Mouse (Mus musculus) liver, embryonic 16.5 days (tissue): Measurements from ENCODE around the gene Cep41. TPM values are rescaled to one million over a fixed set of nuclear protein-coding genes. Genes with fewer than 3 reads are reported as not detected.

Experiments used
- ATAC-seq: fragments of 200-750 bp; cut with Nextera tagmentation; 2 replicates; pipeline ENCODE4 v1.8.0; 2017; ENCODE audit warnings: low read depth, mild to moderate bottlenecking, moderate number of reproducible peaks, moderate library complexity
- H3K27ac ChIP-seq: fragments of 300-500 bp; sonication (generic); 2 replicates; pipeline ENCODE4 v1.5.1; 2014; ENCODE audit warnings: mild to moderate bottlenecking, low read length
- H3K27me3 ChIP-seq: fragments of 300-500 bp; sonication (generic); 2 replicates; pipeline ENCODE4 v1.6.1; 2014; ENCODE audit warnings: low read depth, low read length, mixed read lengths; ENCODE audit not compliant: control insufficient read depth, insufficient read depth
- H3K36me3 ChIP-seq: fragments of 300-500 bp; sonication (generic); 2 replicates; pipeline ENCODE4 v1.6.1; 2014; ENCODE audit warnings: mild to moderate bottlenecking; ENCODE audit not compliant: control insufficient read depth, insufficient read depth
- H3K4me1 ChIP-seq: fragments of 300-500 bp; sonication (generic); 2 replicates; pipeline ENCODE4 v1.6.1; 2014; ENCODE audit warnings: low read depth, low read length, mixed read lengths; ENCODE audit not compliant: control insufficient read depth
- H3K4me2 ChIP-seq: fragments of 300-500 bp; sonication (generic); 2 replicates; pipeline ENCODE4 v1.6.1; 2014; ENCODE audit warnings: low read depth, low read length, mixed read lengths
- H3K4me3 ChIP-seq: fragments of 300-500 bp; sonication (generic); 2 replicates; pipeline ENCODE4 v1.5.1; 2014; ENCODE audit warnings: low read depth, mild to moderate bottlenecking, low read length
- H3K9ac ChIP-seq: fragments of 300-500 bp; sonication (generic); 2 replicates; pipeline ENCODE4 v1.6.1; 2014; ENCODE audit warnings: low read depth, low read length
- H3K9me3 ChIP-seq: fragments of 300-500 bp; sonication (generic); replicated peaks from 2 replicates; pipeline ENCODE4 v1.6.1; 2016; ENCODE audit warnings: low read length; ENCODE audit not compliant: control insufficient read depth
- WGBS: fragments of 180-500 bp; shearing (Covaris S2); extraction: QIAGEN DNeasy Blood & Tissue Kit; methylation state at CpG from one replicate; pipeline ENCODE4 v1.1.7; 2014; ENCODE audit not compliant: insufficient replicate concordance; 5-methylcytosine and 5-hydroxymethylcytosine counted together
- polyA plus RNA-seq: library from polyadenylated mRNA; unstranded; fragments of >200 nt; fragmentation: Nextera tagmentation; extraction: Ambion mirVana; gene quantifications from 2 replicates; pipeline ENCODE4 v1.2.1, GENCODE M21; 2015

Gene Cep41
- polyA plus RNA-seq, 1 experiment from 2014 or later: 3.9 TPM

GRCm38 (mm10) chr6:30734988-30735727, 41.6 kb upstream of the Cep41 start:
- no peak for ATAC-seq
- WGBS: 51% methylated on average over 22 of the region's 22 CpGs
- Histone ChIP-seq H3K9me3 (peaks cover 13% of the 10 kb centered on the region), H3K27ac (no peak overlapping the region), H3K4me1 (no peaks in the 10 kb centered on the region), H3K9ac (no peak overlapping the region), H3K27me3 (peaks cover 60% of the 10 kb centered on the region), H3K36me3 (no peaks in the 10 kb centered on the region), H3K4me3 (no peak overlapping the region), H3K4me2 (no peak overlapping the region)

- Histone ChIP-seq H3K4me3 (no peak overlapping the region), H3K9ac (no peak overlapping the region), H3K27me3 (peaks cover 56% of the 10 kb centered on the region), H3K4me1 (no peaks in the 10 kb centered on the region), H3K4me2 (no peak overlapping the region), H3K9me3 (peaks cover 13% of the 10 kb centered on the region), H3K27ac (no peak overlapping the region), H3K36me3 (no peaks in the 10 kb centered on the region)
- no peak for ATAC-seq
- 53% methylated on average over 6 of the region's 6 CpGs for WGBS
Observed at GRCm38 (mm10) chr6:30734465-30734864, 40.9 kb upstream of the Cep41 start.

GRCm38 (mm10) chr6:30732571-30733130, 39.1 kb upstream of the Cep41 start:
- H3K9me3 ChIP-seq: peaks cover 6% of the 10 kb centered on the region
- no peak overlapping the region for H3K9ac ChIP-seq
- peaks cover 38% of the 10 kb centered on the region for H3K27me3 ChIP-seq
- ATAC-seq: no peak
- H3K4me1 ChIP-seq: no peaks in the 10 kb centered on the region
- no peak overlapping the region for H3K4me2 ChIP-seq
- 54% methylated on average over 18 of the region's 18 CpGs for WGBS
- no peak overlapping the region for H3K27ac ChIP-seq
- H3K36me3 ChIP-seq: no peaks in the 10 kb centered on the region
- no peak overlapping the region for H3K4me3 ChIP-seq

GRCm38 (mm10) chr6:30730301-30730971, 36.9 kb upstream of the Cep41 start:
- no peaks in the 10 kb centered on the region for H3K36me3 ChIP-seq
- H3K4me2 ChIP-seq: no peak overlapping the region
- ATAC-seq: no peak
- H3K4me3 ChIP-seq: no peak overlapping the region
- H3K9ac ChIP-seq: no peak overlapping the region
- no peaks in the 10 kb centered on the region for H3K4me1 ChIP-seq
- peaks cover 17% of the 10 kb centered on the region for H3K27me3 ChIP-seq
- no peaks in the 10 kb centered on the region for H3K9me3 ChIP-seq
- no peak overlapping the region for H3K27ac ChIP-seq
- WGBS: 56% methylated on average over 12 of the region's 12 CpGs

- Histone ChIP-seq H3K4me3 (no peak within 1 kb of the TSS), H3K9ac (no peak within 1 kb of the TSS), H3K4me1 (no peaks in the 10 kb centered on the region), H3K27ac (no peak within 1 kb of the TSS), H3K4me2 (no peak within 1 kb of the TSS), H3K9me3 (no peaks in the 10 kb centered on the region), H3K36me3 (no peaks in the 10 kb centered on the region), H3K27me3 (no peaks in the 10 kb centered on the region)
- no peak for ATAC-seq
- 58% methylated on average over 7 of the region's 7 CpGs for WGBS
Observed at GRCm38 (mm10) chr6:30723331-30723730, 29.8 kb upstream of the Cep41 start, which contains the start of gene Mest. TSS of gene Mest (plus strand) at chr6:30723547.

- no peaks in the 10 kb centered on the region for H3K9me3 ChIP-seq
- 68% methylated on average over 4 of the region's 4 CpGs for WGBS
- no peaks in the 10 kb centered on the region for H3K27me3 ChIP-seq
- no peak overlapping the region for H3K4me3 ChIP-seq
- no peaks in the 10 kb centered on the region for H3K4me1 ChIP-seq
- no peak overlapping the region for H3K4me2 ChIP-seq
- no peaks in the 10 kb centered on the region for H3K36me3 ChIP-seq
- no peak for ATAC-seq
- no peak overlapping the region for H3K9ac ChIP-seq
- no peak overlapping the region for H3K27ac ChIP-seq
Observed at GRCm38 (mm10) chr6:30722385-30723164, 29.0 kb upstream of the Cep41 start.

- H3K27ac ChIP-seq: no peak overlapping the region
Observed at GRCm38 (mm10) chr6:30716796-30717195, 23.2 kb upstream of the Cep41 start.

GRCm38 (mm10) chr6:30714891-30715471, 21.4 kb upstream of the Cep41 start:
- no peaks in the 10 kb centered on the region for H3K27me3 ChIP-seq
- H3K9ac ChIP-seq: no peak overlapping the region
- ATAC-seq: no peak
- no peak overlapping the region for H3K27ac ChIP-seq
- WGBS: 68% methylated on average over 5 of the region's 5 CpGs
- H3K4me2 ChIP-seq: no peak overlapping the region
- no peak overlapping the region for H3K4me3 ChIP-seq
- no peaks in the 10 kb centered on the region for H3K9me3 ChIP-seq
- H3K36me3 ChIP-seq: no peaks in the 10 kb centered on the region
- no peaks in the 10 kb centered on the region for H3K4me1 ChIP-seq

More at GRCm38 (mm10) chr6:30716796-30717195, 23.2 kb upstream of the Cep41 start:
- no peak overlapping the region for H3K4me2 ChIP-seq
- no peaks in the 10 kb centered on the region for H3K36me3 ChIP-seq
- no peak for ATAC-seq
- H3K4me3 ChIP-seq: no peak overlapping the region
- H3K9me3 ChIP-seq: no peaks in the 10 kb centered on the region
- no peaks in the 10 kb centered on the region for H3K4me1 ChIP-seq
- no peaks in the 10 kb centered on the region for H3K27me3 ChIP-seq
- no peak overlapping the region for H3K9ac ChIP-seq
- WGBS: 74% methylated on average over 7 of the region's 7 CpGs
